Mouse (Mus musculus): ENCODE measurements around the gene Map9.
"Not testable (repeated sequence)": the region's sequence is repeated elsewhere in the genome, so short reads cannot be mapped to it uniquely, and the experiment has no call there.

Map9 gene

GRCm38 (mm10) chr3:82357797-82358524 is at the start of gene Map9:
Gene Map9 (plus strand): TSS chr3:82358044.
- DNase-seq (ENCODE audit: low spot score): peak; percentile 99

DNA sequence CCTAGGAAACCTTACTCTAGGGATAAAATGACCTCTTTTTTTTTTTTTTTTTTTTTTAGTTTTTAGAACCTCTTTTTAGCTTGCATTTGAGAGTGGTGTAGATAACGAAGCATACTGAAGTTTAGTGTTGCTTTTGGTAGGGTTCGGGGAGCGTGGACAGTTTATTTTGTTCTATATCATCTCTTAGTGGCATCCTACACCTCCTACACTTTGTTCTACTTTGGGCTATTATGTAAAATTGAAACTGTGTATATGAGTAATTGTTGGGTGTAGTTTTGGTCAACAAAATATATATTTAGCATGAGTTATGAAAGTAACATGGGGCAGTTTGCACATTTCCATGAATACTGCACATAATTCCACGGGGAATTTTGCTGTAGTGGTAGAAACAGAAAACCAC is 42.1 kb upstream of the Map9 start:
- no peak for DNase-seq (ENCODE audit: low spot score)

DNA sequence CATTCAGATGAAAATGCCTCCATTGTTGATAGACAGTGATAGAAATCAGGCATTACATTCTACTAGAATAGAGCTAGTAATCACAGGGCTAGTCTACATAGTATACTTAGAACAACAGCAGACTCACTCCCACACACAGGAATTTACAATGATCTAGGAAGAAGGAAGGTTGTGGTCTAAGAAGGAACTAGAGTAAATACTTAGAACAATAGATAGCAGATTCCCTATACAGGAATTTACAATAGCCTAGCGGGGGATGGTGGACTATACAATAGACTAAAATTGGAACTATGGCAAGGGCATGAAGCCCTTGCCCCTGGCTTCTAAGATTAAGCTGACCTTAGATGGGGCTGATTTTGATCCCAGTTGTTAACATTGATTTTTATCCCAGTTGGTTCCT is 31.1 kb upstream of the Map9 start:
- not testable (repeated sequence) for DNase-seq (ENCODE audit: low spot score)

DNA sequence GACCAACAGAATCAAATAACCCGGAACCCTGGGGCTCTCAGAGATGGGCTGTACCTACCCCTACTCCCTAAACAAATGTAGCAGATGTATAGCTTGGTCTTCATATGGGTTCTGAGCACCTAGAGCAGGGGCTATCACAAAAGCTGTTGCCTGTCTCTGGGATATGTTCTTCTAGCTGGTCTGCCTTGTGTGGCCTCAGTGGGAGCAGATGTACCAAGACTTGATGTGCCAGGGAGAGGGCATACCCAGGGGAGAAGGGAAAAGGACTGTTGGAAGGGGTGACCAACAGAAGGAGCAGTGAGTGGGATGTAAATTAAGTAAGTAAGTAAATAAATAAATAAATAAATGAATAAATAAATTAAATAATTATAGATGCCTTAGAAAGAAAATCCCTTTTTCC is 25.8 kb upstream of the Map9 start:
- no peak for DNase-seq (ENCODE audit: low spot score)

DNA sequence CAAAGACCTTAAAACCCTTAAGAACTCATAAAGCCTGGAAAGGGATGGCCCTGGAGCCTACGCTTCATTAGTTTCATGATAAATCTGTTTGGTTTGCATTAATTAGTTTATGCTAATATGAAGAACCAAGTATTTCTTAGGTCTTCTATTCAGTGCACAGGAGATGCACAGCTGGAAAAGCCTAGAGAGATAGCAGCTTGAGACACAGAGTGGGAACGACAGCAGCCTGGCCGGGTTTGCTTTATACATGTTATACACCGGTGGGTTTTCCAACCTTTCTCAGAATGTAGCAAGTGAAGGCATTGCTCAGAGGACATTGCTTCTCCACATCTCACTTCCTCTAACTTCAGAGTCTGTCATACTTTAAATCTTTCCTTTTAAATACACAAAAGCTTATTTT is 25.3 kb upstream of the Map9 start:
- no peak for DNase-seq (ENCODE audit: low spot score)

DNA sequence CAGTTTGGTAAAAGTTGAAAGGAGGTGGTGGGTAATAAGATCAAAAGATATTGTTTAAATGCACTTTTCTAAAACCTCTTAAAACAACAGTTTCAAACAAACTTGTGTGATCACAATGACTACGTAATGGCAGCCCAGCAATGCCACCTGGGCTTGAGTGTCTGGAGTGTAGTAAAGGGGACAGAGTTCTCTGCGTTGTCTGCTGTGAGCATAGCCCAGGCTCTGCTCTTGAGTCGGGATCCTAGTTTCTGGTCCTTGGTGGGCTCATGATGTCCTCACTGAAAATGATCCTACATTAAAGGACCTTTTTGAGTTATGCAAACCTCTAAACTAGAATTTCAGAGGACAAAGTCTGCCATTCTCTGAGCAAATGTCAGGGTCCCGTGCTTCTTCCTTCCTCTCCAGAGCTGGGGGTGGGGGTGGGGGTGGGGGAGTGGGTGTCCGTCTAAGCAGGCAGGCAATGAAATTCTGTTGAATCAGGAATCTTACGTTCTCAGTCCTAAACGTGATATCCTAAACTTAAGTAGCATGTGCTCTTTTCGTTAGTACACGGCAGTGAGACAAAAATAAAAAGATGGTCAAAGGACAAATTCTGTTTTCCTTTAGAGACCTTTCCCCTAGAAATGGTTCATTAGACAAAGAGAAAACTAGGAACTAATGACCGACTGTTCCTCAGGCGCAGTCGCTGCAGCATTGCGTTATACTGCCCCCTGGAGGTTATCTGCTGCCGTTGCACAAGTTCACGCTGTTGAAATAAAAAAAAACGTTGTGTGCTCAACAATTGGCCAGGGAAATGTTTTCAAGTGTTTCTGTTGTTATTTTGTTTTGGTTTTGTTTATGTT is 24.5 kb upstream of the Map9 start:
- peak; percentile 89 for DNase-seq (ENCODE audit: low spot score)

GRCm38 (mm10) chr3:82340111-82340510 is 17.7 kb upstream of the Map9 start:
- no peak for DNase-seq (ENCODE audit: low spot score)

DNA sequence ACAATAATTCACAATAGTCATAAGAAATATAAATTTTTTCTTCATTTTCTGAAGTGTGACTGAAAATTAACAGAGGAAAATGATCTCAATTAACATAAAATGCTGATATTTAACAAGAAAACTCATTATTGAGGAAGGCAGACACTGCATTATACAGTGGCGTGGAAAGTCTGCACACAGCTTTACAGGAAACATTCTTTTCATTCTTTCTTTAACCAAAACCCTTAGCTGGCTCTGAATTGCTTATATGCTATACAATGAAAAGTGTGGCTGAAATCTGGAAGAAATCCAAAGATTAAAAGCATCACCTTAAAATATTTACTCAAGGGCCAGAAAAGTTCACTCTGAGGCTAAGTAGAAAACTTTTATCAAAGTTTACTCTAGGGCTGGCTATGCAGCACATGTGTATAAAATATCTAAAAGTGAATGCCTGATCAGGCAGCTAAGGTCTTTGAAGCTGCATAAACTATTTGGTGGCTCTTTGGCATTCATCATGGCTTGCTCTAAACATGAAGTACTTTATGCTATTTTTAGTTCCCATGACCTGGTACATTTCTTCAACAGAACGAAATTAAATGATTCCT is 9.5 kb upstream of the Map9 start:
- DNase-seq (ENCODE audit: low spot score): no peak

DNA sequence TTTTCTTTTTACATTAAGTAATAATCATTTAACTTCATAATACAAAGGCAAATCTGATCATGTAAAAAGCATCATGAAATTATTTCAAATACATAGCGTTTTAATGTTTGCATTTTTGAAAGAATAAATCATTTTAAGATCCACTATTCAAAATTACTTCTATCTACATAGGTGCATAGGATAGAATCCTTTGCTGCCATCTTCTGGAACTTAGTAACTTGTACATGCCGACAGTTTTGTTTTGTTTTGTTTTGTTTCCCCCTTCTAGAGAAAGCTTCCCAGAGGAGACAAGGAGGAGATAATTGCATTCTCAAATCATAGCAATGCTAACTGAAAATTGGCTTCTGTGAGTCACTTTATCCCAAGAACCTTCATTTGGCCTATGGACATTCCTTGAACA is 7.5 kb upstream of the Map9 start:
- DNase-seq (ENCODE audit: low spot score): peak; percentile 23

GRCm38 (mm10) chr3:82357340-82357739 is 504 bp upstream of the Map9 start:
- DNase-seq (ENCODE audit: low spot score): no peak

DNA sequence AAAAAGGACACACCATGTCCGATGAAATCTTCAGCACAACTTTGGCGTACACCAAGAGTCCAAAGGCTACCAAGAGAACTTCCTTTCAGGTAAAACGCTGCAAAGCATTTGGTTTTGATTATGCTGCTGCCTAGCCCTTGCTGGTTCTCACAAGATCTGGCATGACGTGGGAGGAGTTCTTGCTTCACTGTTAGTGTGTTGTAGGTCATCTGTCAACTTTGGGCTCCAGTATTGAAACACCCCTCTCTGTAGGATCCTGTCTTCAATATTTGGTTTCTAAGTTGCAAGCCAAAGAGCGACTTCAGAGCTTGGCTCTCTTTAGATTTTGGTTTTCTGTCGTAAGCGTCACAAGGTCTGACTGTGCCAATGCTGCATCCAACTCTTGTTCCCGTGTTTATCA is 1.2 kb downstream of the Map9 start:
- DNase-seq (ENCODE audit: low spot score): no peak

DNA sequence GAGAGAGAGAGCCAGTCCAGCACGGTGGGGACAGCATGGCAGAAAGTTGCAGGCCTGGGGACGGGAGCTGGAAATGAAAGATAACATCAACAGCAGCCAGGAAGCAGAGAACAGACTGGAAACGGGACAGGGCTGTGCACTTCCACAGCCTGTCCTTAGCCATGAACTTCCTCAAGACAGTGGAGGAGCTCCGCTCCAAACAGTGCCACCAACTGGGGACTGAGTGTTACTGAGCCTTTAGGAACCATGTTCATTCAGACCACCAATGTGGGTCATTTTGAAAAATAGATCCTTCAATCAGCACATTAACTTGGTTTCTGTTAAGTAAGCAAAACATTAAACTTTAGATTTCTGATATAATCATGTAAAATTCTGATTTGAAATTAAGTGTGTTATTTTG is 4.6 kb downstream of the Map9 start:
- DNase-seq (ENCODE audit: low spot score): peak; percentile 63

DNA sequence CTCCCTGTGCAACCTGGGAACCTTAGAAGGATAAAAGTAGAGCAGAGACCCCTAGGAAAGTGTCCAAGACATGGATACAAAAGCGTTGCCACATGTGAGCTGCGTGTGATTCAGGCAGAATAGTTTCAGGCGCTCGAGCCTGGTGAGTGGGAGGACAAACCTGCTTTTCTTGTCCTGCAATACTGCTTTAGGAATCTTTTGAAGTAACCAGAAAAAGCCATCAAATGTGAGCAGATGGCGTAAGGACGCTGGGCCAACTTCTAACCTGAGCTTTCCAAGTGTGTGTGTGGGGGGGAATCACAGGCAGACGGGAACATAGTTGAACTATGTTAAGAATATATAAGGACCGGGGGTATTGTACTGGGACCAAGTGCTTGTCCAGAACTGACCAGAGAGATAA is 6.7 kb downstream of the Map9 start:
- no peak for DNase-seq (ENCODE audit: low spot score)

DNA sequence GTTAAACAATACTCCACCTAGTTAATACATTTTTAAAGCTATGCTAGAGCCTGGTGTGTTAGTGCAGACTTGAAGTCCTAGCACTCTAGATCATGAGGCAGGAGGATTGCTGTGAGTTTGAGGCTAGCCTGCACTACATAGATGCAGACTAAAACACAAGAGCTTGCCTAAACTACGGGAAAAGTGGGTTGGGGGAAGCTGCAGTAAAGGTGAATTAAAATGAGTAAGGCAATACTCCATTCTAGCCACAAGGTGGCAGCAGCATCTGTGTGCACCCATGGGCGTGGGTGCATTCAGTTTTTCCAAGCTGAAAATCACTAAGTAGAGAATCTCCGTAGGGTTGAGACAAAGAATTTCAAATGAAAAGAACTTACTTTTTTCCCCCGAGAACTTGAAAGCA is 7.1 kb downstream of the Map9 start:
- peak; percentile 64 for DNase-seq (ENCODE audit: low spot score)

DNA sequence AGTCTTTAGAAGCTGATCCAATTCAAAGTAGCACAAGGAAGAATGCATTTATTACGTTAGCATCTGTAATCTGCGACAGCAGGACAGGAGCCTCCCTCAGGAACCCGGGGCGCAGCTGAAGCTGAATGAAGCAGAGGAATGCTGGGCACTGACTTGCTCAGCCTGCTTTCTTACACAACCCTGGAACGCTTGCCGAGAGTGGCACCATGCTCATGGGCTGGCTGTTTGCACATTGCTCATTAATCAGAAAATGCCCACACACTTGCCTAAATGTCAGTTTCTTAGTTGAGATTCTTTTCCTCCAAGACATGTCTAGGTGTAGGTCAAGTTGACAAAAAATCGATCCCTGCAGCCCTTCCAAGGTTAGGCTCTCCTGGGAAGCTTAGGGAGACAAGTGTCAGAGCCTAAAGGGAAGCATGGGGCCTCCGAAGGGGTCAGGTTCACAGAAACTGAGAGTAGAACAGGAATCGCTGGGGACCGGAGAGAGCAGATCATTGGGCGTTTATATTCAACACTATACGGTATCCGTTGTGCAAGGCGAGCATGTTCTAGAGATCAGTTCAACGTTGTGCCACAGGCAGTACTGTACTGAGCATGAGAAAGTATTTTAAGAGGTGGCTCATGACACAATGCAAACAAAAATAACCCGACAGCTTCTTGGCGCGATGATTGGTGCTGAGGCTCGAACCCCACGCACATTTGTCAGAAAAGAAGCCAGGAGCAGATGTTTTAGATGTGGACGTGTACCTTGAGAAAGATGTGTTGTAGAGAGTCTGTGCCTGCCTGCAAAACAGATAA is 11.4 kb downstream of the Map9 start:
- DNase-seq (ENCODE audit: low spot score): no peak

DNA sequence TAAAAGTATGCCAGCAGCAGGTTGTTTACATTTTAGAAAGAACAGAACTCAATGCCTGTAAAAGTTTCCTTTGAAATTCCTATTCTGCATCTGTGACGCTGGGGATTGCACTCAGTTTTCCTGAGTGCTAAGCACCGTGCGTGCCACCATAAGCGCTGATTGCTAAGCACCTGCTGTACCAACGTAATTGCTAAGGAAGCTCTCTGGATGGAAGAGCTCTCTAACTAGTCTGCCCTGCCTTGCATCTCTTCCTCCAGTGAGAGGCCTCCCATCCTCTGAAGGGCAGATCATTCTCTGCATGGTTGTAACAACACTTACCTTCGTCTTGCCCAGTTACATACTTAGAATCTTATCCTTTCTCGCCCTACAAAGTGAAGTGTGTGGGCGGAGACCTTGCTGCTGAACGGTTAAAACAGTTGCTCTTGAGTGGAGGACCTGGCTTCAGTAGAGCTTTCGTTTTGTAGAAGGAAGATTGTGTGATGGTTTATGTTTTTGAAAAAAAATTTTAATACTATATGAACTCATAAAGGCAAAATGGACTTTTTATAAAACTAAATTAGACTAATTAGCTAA is 12.7 kb downstream of the Map9 start:
- DNase-seq (ENCODE audit: low spot score): no peak

DNA sequence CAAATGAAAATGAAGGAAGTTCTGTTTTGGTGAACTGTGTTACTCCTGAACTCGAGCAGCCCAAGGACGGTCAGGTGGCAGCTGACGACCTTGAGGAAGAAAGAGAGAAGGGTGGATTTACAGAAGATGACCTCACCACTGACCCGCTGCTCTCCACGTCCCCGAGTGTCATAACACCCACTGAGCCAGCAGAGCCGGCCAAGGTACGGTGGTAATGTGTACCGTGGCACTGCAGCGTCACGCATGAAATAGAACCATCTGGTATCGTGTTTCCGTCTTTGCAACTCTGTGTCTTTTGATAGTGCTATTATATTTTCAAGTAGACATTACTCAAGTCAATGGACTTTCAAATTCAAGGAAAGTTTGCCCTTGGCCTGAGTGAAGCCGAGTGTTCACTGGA is 19.1 kb downstream of the Map9 start:
- no peak for DNase-seq (ENCODE audit: low spot score)

- DNase-seq (ENCODE audit: low spot score): no peak
These were observed 24.5 kb downstream of the Map9 start for GRCm38 (mm10) chr3:82382325-82382724.

GRCm38 (mm10) chr3:82385091-82385490 is 27.2 kb downstream of the Map9 start:
- DNase-seq (ENCODE audit: low spot score): peak; percentile 12

- DNase-seq (ENCODE audit: low spot score): no peak
These were observed 48.0 kb downstream of the Map9 start for GRCm38 (mm10) chr3:82405830-82406229.

- no peak for DNase-seq (ENCODE audit: low spot score)
These were observed 48.5 kb downstream of the Map9 start for GRCm38 (mm10) chr3:82406336-82406735.

DNA sequence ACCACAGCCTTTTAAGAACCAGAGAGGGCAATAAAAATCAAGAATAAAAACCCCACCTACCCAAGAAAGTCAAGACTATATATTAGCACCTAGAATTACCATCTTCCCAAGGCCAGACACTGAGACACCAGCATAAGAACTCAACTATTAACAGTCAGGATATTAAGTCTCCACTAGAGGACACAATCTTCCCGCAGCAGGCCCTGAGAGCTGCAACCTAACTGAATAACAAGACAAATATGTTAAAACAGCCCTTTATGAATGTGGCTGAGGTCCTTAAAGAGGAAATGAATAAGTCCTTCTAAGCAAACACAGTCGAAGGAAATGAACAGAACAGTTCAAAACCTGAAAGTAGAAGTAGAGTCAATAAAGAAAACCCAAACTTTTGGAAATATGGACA is 49.6 kb downstream of the Map9 start:
- no peak for DNase-seq (ENCODE audit: low spot score)
